ENCODE assay signal across 8 mouse cellular contexts in the genomic region with DNA sequence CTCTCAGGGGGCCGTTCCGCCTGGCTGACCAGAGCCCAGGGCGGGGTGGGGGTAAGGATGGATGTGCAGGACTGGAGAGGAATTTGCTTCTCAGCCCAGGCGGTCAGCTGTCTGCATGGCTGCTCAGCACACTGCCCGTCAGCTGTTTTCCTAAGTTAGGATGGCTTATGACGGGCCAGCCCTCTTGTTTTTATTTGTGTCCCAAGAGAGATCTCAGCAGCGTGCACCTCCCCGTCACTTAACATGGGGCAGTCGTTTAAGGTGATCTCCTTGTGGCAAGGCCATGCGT. TPM values are rescaled to one million over a fixed set of nuclear protein-coding genes. Genes with fewer than 3 reads are reported as not detected.
DNase-seq lines count a peak whose midpoint lies in the region; ATAC-seq and TF ChIP-seq lines count a peak whose summit lies in the region.

No protein-coding gene starts in this region.

- peak overlapping the region; percentile 89; the same call in 1 of the 2 replicates for H3K4me3 ChIP-seq in forebrain, embryonic 14.5 days (ENCODE audit: low read depth, low read length)
- peak overlapping the region; percentile 89 for H3K4me3 ChIP-seq in hindbrain, postnatal 0 days (ENCODE audit: low read length)
- peak overlapping the region; percentile 80 for H3K4me3 ChIP-seq in liver, embryonic 15.5 days (replicated peaks)
- peak overlapping the region; percentile 93 for H3K4me3 ChIP-seq in stomach, postnatal 0 days (ENCODE audit: low read depth, low read length)

- no peak for TF ChIP-seq EP300 in stomach, postnatal 0 days (optimal IDR thresholded peaks at IDR 0.05)

- H3K4me2 ChIP-seq in forebrain, embryonic 14.5 days (ENCODE audit: low read length) = peak overlapping the region; percentile 82
- H3K4me2 ChIP-seq in hindbrain, postnatal 0 days (ENCODE audit: low read depth, low read length) = peak overlapping the region; percentile 85
- H3K4me2 ChIP-seq in liver, embryonic 15.5 days = peak overlapping the region; percentile 99
- H3K4me2 ChIP-seq in stomach, postnatal 0 days (replicated peaks; ENCODE audit: low read depth) = peak overlapping the region; percentile 87

- peak; percentile 67 for DNase-seq in embryo, embryonic 10 days (ENCODE audit: low spot score)
- no peak for DNase-seq in embryo, embryonic 10.5 days (ENCODE audit: low spot score)
- DNase-seq in forebrain, embryonic 14.5 days (ENCODE audit: low spot score) = no peak
- no peak for DNase-seq in hindbrain, postnatal 0 days (ENCODE audit: low spot score)
- DNase-seq in stomach, postnatal 0 days (ENCODE audit: low spot score) = no peak
- no peak for DNase-seq in left cerebral cortex, postnatal 36 days (ENCODE audit: low spot score in 2 of 2)
- DNase-seq in frontal cortex, adult 2 months (ENCODE audit: extremely low spot score in 1 of 2, low spot score in 1 of 2) = no peak

- no peaks in the 10 kb centered on the region for H3K36me3 ChIP-seq in forebrain, embryonic 14.5 days (ENCODE audit: control insufficient read depth, insufficient read depth, low read length)
- no peaks in the 10 kb centered on the region for H3K36me3 ChIP-seq in hindbrain, postnatal 0 days (ENCODE audit: insufficient read depth, low read length)
- no peaks in the 10 kb centered on the region for H3K36me3 ChIP-seq in liver, embryonic 15.5 days (replicated peaks)
- H3K36me3 ChIP-seq in stomach, postnatal 0 days (ENCODE audit: control insufficient read depth, insufficient read depth, low read length) = no peaks in the 10 kb centered on the region

- no peaks in the 10 kb centered on the region for H3K27me3 ChIP-seq in forebrain, embryonic 14.5 days (replicated peaks; ENCODE audit: control insufficient read depth, insufficient read depth, low read length)
- no peaks in the 10 kb centered on the region for H3K27me3 ChIP-seq in hindbrain, postnatal 0 days (ENCODE audit: insufficient read depth, low read length)
- H3K27me3 ChIP-seq in liver, embryonic 15.5 days = peaks cover 8% of the 10 kb centered on the region
- H3K27me3 ChIP-seq in stomach, postnatal 0 days (ENCODE audit: control insufficient read depth, insufficient read depth, low read length) = no peaks in the 10 kb centered on the region

- ATAC-seq in forebrain, embryonic 14.5 days = no peak
- ATAC-seq in hindbrain, postnatal 0 days = 0 out of 2 replicates have a peak, but pooled peaks have one; percentile 30
- ATAC-seq in liver, embryonic 15.5 days (ENCODE audit: insufficient read depth) = no peak
- ATAC-seq in stomach, postnatal 0 days (ENCODE audit: low FRiP score, low TSS enrichment) = peak; percentile 13; the same call in 1 of the 2 replicates

- H3K27ac ChIP-seq in forebrain, embryonic 14.5 days (ENCODE audit: low read depth, low read length) = no peak overlapping the region
- H3K27ac ChIP-seq in hindbrain, postnatal 0 days = peak overlapping the region; percentile 69; the same call in 1 of the 2 replicates
- H3K27ac ChIP-seq in liver, embryonic 15.5 days (replicated peaks) = peak overlapping the region; percentile 38; the same call in 1 of the 2 replicates
- peak overlapping the region; percentile 86; the same call in 1 of the 2 replicates for H3K27ac ChIP-seq in stomach, postnatal 0 days (replicated peaks)

- WGBS in forebrain, embryonic 14.5 days = 37% methylated on average over 10 of the region's 10 CpGs
- 19% methylated on average over 10 of the region's 10 CpGs for WGBS in hindbrain, postnatal 0 days
- 44% methylated on average over 10 of the region's 10 CpGs for WGBS in liver, embryonic 15.5 days (ENCODE audit: insufficient replicate concordance)
- WGBS in stomach, postnatal 0 days = 37% methylated on average over 10 of the region's 10 CpGs

- H3K9me3 ChIP-seq in forebrain, embryonic 14.5 days (replicated peaks; ENCODE audit: control insufficient read depth, low read length) = no peaks in the 10 kb centered on the region
- no peaks in the 10 kb centered on the region for H3K9me3 ChIP-seq in hindbrain, postnatal 0 days (ENCODE audit: low read length)
- no peaks in the 10 kb centered on the region for H3K9me3 ChIP-seq in liver, embryonic 15.5 days (replicated peaks)
- H3K9me3 ChIP-seq in stomach, postnatal 0 days (ENCODE audit: control insufficient read depth, low read length) = no peaks in the 10 kb centered on the region

- peaks cover 29% of the 10 kb centered on the region for H3K4me1 ChIP-seq in forebrain, embryonic 14.5 days (ENCODE audit: control insufficient read depth, insufficient read depth, low read length)
- peaks cover 32% of the 10 kb centered on the region for H3K4me1 ChIP-seq in hindbrain, postnatal 0 days (ENCODE audit: insufficient read depth, low read length)
- H3K4me1 ChIP-seq in liver, embryonic 15.5 days (replicated peaks) = peaks cover 71% of the 10 kb centered on the region
- H3K4me1 ChIP-seq in stomach, postnatal 0 days (replicated peaks; ENCODE audit: control insufficient read depth, insufficient read depth) = peaks cover 2% of the 10 kb centered on the region

- intact Hi-C loops in left cerebral cortex, postnatal 36 days (cut with DNase I) = loop anchor here (5.0 kb wide), 1 partner anchor 48 kb away; the partner anchor contains the start of gene Rplp0

- no peak for TF ChIP-seq CTCF in hindbrain, postnatal 0 days (IDR thresholded peaks at IDR 0.05; ENCODE audit: low read depth)
- no peak for TF ChIP-seq CTCF in stomach, postnatal 0 days (IDR thresholded peaks at IDR 0.05; ENCODE audit: low read depth)

- peak overlapping the region; percentile 91 for H3K9ac ChIP-seq in forebrain, embryonic 14.5 days (ENCODE audit: low read length)
- peak overlapping the region; percentile 88; the same call in 1 of the 2 replicates for H3K9ac ChIP-seq in hindbrain, postnatal 0 days (replicated peaks; ENCODE audit: low read length)
- peak overlapping the region; percentile 35; the same call in 1 of the 2 replicates for H3K9ac ChIP-seq in liver, embryonic 15.5 days
- peak overlapping the region; percentile 92 for H3K9ac ChIP-seq in stomach, postnatal 0 days (ENCODE audit: low read length)

RNA-seq across cellular contexts. Expression of gene Pxn, which starts 2.3 kb away (rescaled TPM):
- 7.5 and 9.8 TPM in 2 replicates for polyA plus RNA-seq in forebrain, embryonic 14.5 days (2014; fragmentation: Nextera tagmentation; extraction: Ambion mirVana)
- total RNA-seq in hindbrain, postnatal 0 days (2014; rRNA removed) = 40.6 and 41.0 TPM in 2 replicates
- 16.8 and 18.0 TPM in 2 replicates for polyA plus RNA-seq in hindbrain, postnatal 0 days (2015; fragmentation: Nextera tagmentation; extraction: Ambion mirVana)
- polyA plus RNA-seq in liver, embryonic 15.5 days (2015; fragmentation: Nextera tagmentation; extraction: Ambion mirVana) = 15.2 and 16.8 TPM in 2 replicates
- polyA plus RNA-seq in stomach, postnatal 0 days (2015; fragmentation: Nextera tagmentation; extraction: Ambion mirVana) = 21.1 and 25.8 TPM in 2 replicates
- total RNA-seq in left cerebral cortex, postnatal 36 days (2021) = 10 to 100 TPM; 15.1 to 24.7 TPM
- 35.3 and 36.9 TPM in 2 replicates for polyA plus RNA-seq in frontal cortex, adult 2 months (2012; rRNA removed)

RNA-seq across cellular contexts. Expression of gene Sirt4, which starts 24.3 kb away (rescaled TPM):
- 19.5 and 24.3 TPM in 2 replicates for polyA plus RNA-seq in forebrain, embryonic 14.5 days (2014; fragmentation: Nextera tagmentation; extraction: Ambion mirVana)
- total RNA-seq in hindbrain, postnatal 0 days (2014; rRNA removed) = 25.8 and 33.7 TPM in 2 replicates
- 20.2 and 21.8 TPM in 2 replicates for polyA plus RNA-seq in hindbrain, postnatal 0 days (2015; fragmentation: Nextera tagmentation; extraction: Ambion mirVana)
- 6.0 and 6.1 TPM in 2 replicates for polyA plus RNA-seq in liver, embryonic 15.5 days (2015; fragmentation: Nextera tagmentation; extraction: Ambion mirVana)
- 10.1 and 11.5 TPM in 2 replicates for polyA plus RNA-seq in stomach, postnatal 0 days (2015; fragmentation: Nextera tagmentation; extraction: Ambion mirVana)
- 10 to 100 TPM; 19.7 to 51.7 TPM for total RNA-seq in left cerebral cortex, postnatal 36 days (2021)
- polyA plus RNA-seq in frontal cortex, adult 2 months (2012; rRNA removed) = 86.3 and 86.5 TPM in 2 replicates

RNA-seq across cellular contexts. Expression of gene Pla2g1b, which starts 42.7 kb away (rescaled TPM):
- not detected in 2 replicates for polyA plus RNA-seq in forebrain, embryonic 14.5 days (2014; fragmentation: Nextera tagmentation; extraction: Ambion mirVana)
- not detected in 2 replicates for total RNA-seq in hindbrain, postnatal 0 days (2014; rRNA removed)
- not detected in 2 replicates for polyA plus RNA-seq in hindbrain, postnatal 0 days (2015; fragmentation: Nextera tagmentation; extraction: Ambion mirVana)
- polyA plus RNA-seq in liver, embryonic 15.5 days (2015; fragmentation: Nextera tagmentation; extraction: Ambion mirVana) = not detected in 2 replicates
- polyA plus RNA-seq in stomach, postnatal 0 days (2015; fragmentation: Nextera tagmentation; extraction: Ambion mirVana) = 464 and 489 TPM in 2 replicates
- total RNA-seq in left cerebral cortex, postnatal 36 days (2021) = not detected
- not detected in 2 replicates for polyA plus RNA-seq in frontal cortex, adult 2 months (2012; rRNA removed)

RNA-seq across cellular contexts. Expression of gene Rplp0, which starts 50.5 kb away (rescaled TPM):
- 1,112 and 1,434 TPM in 2 replicates for polyA plus RNA-seq in forebrain, embryonic 14.5 days (2014; fragmentation: Nextera tagmentation; extraction: Ambion mirVana)
- total RNA-seq in hindbrain, postnatal 0 days (2014; rRNA removed) = 1,557 and 1,861 TPM in 2 replicates
- 786 and 796 TPM in 2 replicates for polyA plus RNA-seq in hindbrain, postnatal 0 days (2015; fragmentation: Nextera tagmentation; extraction: Ambion mirVana)
- 1,028 and 1,078 TPM in 2 replicates for polyA plus RNA-seq in liver, embryonic 15.5 days (2015; fragmentation: Nextera tagmentation; extraction: Ambion mirVana)
- 1,317 and 1,335 TPM in 2 replicates for polyA plus RNA-seq in stomach, postnatal 0 days (2015; fragmentation: Nextera tagmentation; extraction: Ambion mirVana)
- 100 to 1,000 TPM; 173 to 213 TPM for total RNA-seq in left cerebral cortex, postnatal 36 days (2021)
- polyA plus RNA-seq in frontal cortex, adult 2 months (2012; rRNA removed) = 543 and 568 TPM in 2 replicates

RNA-seq across cellular contexts. Expression of gene Gcn1l1, which starts 56.3 kb away (rescaled TPM):
- polyA plus RNA-seq in forebrain, embryonic 14.5 days (2014; fragmentation: Nextera tagmentation; extraction: Ambion mirVana) = 29.2 and 41.2 TPM in 2 replicates
- total RNA-seq in hindbrain, postnatal 0 days (2014; rRNA removed) = 73.4 and 81.7 TPM in 2 replicates
- polyA plus RNA-seq in hindbrain, postnatal 0 days (2015; fragmentation: Nextera tagmentation; extraction: Ambion mirVana) = 22.8 and 24.3 TPM in 2 replicates
- polyA plus RNA-seq in liver, embryonic 15.5 days (2015; fragmentation: Nextera tagmentation; extraction: Ambion mirVana) = 15.0 and 17.3 TPM in 2 replicates
- 11.2 and 11.7 TPM in 2 replicates for polyA plus RNA-seq in stomach, postnatal 0 days (2015; fragmentation: Nextera tagmentation; extraction: Ambion mirVana)
- total RNA-seq in left cerebral cortex, postnatal 36 days (2021) = 10 to 100 TPM; 61.2 to 69.0 TPM
- polyA plus RNA-seq in frontal cortex, adult 2 months (2012; rRNA removed) = 37.6 and 38.2 TPM in 2 replicates

Comparison
In these comparisons a context has a peak if more than half of its experiments do, and no peak if none do; other contexts are left out.
1. ATAC-seq: peak in hindbrain, postnatal 0 days (single experiment) and stomach, postnatal 0 days (single experiment); none in forebrain, embryonic 14.5 days (single experiment) and liver, embryonic 15.5 days (single experiment).
2. H3K9ac ChIP-seq: peak in every context shown above with its lines; median percentile 92 in stomach, postnatal 0 days; 91 in forebrain, embryonic 14.5 days; 88 in hindbrain, postnatal 0 days; 35 in liver, embryonic 15.5 days.
3. RNA of gene Pla2g1b, which starts 42.7 kb away (polyA plus RNA-seq): 464 to 489 TPM in stomach, postnatal 0 days; not detected in forebrain, embryonic 14.5 days, not detected in hindbrain, postnatal 0 days, not detected in liver, embryonic 15.5 days and not detected in frontal cortex, adult 2 months; every median in the first group is over 100 times any median in the second.
4. Peak in every context shown above with its lines, with median percentiles within 50 percentile points of each other: H3K4me2 ChIP-seq and H3K4me3 ChIP-seq.